Mouse (Mus musculus): Measurements from ENCODE around the gene Mettl21a.

DNA sequence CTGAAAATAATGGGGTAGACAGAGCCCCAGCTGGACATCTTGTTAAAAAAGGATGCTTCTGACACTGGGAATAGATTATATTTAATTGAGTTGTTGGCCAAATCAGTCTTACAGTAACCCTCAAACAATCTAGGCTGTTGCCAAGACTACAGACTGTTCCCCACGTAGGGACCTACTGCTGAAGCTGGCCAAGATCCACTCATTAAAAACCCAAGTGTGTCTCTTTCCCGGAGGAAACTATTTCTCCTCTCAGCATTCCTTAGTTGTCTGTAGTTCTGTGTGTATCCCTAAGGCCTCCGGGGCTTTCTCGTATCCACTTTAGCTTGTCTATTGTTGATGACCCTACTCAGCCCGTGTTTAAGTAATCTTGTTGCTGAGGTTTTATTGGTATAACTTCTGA lies 14.5 kb upstream of the Mettl21a start:
- TF ChIP-seq POLR2A (IDR thresholded peaks at IDR 0.05; ENCODE audit: low read depth, low read length) = no peak
- no peak for TF ChIP-seq CTCF (IDR thresholded peaks at IDR 0.05; ENCODE audit: borderline replicate concordance, insufficient read depth, low read length)

All from embryonic fibroblast, embryonic 13.5 days (primary cell).